Mouse (Mus musculus): ENCODE measurements around the gene Foxp1.

The Foxp1 gene

DNA sequence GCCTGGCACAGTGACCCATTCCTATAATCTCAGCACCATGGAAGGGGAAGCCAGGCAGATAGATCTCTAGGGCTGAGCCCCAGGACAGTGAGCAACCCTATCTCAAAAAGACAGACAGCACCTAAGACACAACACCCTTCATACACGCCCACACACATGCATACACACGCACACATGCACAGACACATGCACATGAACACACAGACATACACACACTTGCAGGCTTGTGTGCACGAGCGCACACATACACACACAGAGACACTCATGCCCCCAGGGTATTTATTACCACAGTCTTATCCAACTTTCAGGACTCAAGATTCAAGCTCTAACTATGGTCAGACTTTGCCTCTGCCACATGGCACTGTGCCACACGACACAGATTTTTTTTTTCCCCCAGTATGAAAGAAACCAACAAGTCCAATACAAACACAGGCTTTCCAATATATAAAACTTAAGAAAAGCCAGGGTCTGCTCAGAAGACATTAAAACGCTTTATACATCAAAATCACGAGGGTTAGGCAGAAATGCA is 38.3 kb downstream of the Foxp1 start:
- no peak for DNase-seq (ENCODE audit: low read depth, low spot score)

DNA sequence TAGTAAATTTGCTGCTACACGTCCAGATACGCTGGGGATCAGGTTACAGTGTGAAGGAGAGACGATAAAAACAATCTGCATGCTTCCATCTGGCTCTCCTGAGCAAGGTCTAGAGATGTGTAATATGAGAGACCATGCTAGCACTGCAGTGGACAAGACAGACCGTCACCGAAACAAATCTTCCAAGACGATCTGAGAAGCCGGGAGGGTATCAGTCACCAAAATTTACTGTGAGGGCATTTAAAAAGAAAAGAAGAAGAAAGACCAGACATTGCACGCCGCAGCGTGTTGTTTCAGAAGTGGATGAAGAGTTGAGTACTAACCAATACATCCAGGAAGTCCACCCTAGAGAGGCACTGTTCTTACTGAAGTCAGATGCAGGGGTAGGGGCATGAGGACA is 39.0 kb downstream of the Foxp1 start:
- no peak for DNase-seq (ENCODE audit: low read depth, low spot score)

DNA sequence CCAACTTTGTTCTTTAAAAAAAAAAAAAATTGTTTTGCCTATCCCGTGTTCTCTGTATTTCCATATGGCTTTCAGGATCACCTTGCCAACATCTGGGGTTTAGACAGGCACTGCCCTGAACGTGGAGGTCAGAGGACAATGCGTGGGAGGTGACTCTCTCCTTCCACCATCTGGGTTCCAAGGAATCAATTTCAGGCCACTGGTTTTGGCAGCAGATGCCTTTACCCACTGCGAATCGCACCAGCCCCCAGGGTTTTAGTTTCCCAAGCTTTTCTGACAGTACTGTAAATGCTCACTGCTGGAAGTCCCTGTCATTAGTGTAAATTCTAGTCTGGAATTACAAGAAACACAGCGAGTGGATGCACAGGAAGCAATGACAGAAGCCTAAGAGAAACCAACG is 41.0 kb downstream of the Foxp1 start:
- DNase-seq (ENCODE audit: low read depth, low spot score) = no peak

DNA sequence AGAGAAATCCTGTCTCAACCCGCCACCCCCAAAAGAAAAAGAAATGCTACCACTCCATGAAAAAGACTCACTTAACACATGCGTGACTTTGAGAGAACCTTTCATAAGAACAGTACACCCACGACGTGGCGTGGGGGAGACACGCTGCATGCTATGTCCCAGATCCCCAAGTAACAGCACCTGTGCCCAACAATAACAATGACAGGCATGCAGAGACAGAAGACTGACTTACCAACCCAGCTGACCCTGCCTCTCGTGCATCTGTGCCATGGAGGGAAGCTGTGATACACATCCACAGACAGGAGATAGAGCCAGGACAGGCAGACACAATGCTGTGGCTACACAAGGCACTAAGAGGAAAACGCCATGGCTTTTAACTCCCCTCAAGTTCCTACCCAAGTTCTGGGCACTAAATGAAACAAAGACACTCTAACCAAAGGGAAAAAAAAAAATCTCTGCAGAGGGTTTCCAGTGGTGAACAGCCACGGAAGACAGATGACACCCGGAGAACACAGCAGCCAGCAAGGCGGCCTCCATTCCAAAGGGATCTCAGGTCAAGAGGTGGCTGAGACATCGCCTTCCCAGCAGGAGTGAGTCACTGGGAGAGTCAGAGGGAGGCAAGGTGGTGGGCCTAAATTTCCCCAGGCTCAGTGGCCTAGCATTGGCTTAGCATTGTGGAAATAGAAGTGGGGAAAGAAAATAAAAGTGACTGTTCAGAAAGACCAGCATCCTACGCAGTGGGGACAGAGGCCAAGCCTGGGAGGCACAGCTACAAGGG is 43.5 kb downstream of the Foxp1 start:
- no peak for DNase-seq (ENCODE audit: low read depth, low spot score)

DNA sequence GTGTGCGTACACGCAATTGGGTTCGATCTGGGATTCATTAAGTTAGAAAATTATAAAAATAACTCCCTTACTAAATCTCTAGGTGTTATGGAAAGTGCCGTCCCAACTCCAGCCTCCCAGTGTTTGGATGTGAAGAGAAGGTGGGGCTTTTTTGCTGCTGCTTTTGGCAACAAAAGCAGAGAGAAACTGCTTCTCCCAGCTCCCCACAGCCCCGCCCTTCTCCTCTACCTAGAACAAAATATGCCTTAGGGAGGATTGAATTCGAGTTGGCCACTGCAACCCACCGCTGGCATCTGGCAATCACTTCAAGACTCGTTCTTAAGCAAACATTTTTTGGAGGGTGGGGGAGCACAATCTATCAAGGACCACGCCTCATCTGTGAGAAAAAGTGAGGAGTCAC is 47.5 kb downstream of the Foxp1 start:
- DNase-seq (ENCODE audit: low read depth, low spot score) = no peak

DNA sequence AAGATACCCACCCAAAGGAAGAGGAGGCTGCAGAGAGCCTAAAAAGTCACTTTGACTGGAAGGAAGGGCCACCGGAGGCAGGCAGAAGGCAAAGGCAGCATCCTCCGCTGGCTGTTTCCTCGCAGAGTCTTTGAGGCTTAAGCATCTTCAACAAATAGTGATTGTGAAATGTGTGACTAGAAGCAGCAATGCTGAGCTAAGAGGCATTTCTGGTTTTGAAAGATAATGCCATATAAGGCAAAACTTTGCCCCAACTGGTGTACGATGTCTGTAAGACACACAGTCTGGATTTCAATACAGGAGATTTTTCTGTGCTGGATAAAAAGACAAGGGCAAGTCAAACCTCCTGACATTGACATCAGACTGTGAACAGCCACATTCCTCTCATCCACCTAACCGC is 51.6 kb downstream of the Foxp1 start:
- DNase-seq (ENCODE audit: low read depth, low spot score) = no peak

DNA sequence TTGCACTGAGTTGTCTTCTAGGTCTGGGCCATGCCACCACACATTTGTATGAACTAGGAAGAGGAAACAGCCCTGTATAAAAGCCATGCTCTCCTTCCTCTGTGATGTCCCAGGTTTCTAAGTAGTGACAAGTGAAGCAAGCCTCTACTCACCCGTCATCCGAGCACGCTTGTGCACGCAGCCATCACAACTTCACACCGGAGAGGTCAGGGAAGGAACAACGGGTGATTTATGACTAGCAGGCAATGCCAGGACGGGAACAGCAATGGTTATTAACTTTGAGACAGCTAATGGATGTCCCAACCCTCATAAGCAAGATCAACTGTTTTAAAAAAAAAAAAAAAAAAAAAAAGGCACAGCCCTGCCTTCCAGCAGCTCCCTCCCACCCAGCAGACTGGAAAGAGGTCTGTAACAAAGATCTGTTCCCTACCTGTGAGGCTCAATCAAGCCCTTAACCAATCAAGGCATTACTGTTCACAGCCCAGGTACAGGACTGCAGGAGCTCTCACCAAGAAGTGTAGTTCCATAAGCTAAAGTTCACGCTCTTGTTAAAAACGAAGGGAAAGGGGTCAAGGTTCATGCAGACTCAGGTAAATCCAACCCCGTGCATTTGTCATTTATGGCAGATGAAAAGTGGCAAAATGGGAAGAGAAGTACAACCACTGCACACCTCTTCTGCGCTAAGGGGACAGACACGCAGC is 53.2 kb downstream of the Foxp1 start:
- DNase-seq (ENCODE audit: low read depth, low spot score) = no peak

DNA sequence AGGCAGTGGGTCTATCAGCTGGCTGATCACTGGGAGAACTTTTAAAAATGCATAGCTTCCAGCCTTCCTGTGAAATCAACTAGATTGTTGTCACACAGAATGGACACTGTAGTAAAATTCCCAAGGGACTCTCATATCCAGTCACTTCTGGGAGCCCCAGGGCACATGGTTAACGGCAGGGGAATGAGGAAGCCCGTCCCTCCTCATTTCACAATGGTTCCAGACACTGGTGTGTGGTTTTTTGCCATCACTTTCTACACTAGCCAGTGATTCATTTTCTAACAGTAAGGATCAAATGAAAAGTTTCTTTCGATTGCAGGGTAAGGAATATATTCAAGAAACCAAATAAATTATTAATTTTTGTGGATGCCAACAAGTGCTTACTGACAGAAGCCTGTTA is 54.7 kb downstream of the Foxp1 start:
- no peak for DNase-seq (ENCODE audit: low read depth, low spot score)

DNA sequence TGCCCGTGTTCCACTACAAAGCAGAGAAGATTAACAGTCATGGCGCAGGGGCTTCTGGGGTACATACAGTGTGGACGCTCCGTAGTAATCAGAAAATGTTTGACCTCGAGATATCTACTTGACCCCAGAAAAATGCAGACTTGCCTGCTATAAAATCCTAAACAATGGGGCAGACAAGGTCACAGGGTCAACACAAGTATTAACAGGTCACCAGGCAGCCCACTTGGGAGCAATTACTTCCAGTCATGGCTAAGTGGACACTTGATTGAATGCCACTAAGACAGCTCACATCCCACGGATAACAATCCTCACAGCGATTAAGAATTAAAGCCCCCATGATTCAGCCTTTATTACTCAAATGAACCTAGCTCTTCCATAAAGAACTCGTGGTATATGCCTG is 55.4 kb downstream of the Foxp1 start:
- no peak for DNase-seq (ENCODE audit: low read depth, low spot score)

DNA sequence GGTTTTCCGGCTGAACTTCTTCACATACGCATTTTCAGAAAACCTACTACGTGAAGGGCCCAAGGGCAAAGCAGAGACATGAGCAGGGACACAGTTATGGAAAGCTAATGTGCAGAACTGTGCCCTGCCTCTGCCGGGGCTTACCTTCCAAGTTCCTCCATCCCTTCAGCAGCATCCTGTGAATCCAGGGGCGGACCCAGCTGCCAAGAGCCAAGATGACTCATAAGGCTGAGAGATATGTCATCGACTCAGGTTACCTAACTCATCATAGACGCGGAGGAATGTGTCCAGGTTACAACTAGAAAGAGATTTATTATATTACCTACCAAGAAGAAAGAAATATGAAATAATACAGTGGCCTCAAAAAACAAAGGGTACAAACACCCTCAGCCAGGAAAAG is 56.2 kb downstream of the Foxp1 start:
- no peak for DNase-seq (ENCODE audit: low read depth, low spot score)

DNA sequence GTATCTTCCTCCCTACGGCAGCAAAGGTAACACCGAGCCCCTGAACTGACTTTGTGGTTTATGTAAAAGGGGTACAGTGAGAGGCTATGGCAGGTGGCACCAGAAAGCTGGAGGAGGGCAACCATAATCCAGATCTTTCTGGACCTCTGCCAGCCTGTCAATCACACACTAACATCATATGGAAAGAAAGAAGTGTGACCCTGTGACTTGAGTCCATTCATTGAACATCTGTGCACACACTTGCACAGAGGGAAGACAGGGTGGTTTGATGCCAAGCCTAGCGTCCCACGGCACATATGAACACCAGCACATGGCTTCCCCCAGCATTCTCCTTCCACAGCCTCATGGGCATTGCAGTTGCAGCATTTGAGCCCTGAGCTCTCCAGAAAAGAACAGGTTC is 58.1 kb downstream of the Foxp1 start:
- DNase-seq (ENCODE audit: low read depth, low spot score) = no peak

DNA sequence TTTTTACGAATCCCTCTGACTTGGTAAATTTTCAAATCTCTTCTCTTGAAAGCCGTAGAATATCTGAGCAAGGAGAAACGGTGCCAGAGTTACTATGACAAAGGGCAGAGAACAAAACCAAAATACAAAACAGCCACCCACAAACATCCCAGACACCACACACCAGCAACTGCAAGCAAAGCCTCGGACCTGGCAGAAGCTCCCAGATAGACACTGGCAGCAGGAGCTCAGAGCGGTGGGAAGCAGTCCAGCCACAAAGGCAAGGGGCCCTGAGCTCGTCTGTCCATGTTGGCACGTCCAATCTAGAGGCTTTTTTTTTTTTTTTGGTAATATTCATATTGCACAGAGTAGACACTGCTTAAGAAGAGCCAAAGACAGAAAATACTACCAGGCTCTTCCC is 58.6 kb downstream of the Foxp1 start:
- DNase-seq (ENCODE audit: low read depth, low spot score) = no peak

DNA sequence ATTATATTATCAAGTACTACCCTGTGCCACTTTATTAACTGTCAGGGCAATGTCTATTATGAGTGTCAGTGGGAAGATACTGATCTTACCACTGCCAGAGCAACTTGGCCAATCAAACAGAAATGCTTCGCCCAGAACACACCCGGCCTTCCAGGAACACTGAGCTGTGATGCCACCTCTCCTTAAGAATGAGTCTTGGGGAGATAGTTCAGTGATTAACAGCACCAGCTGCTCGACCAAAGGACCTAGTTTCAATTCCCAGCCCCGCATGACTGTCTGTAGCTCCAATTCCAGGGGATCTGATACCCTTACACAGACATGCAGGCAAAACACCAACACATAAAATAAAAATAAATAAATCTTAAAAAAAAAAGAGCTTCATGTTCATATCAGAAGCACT is 63.7 kb downstream of the Foxp1 start:
- DNase-seq (ENCODE audit: low read depth, low spot score) = no peak

DNA sequence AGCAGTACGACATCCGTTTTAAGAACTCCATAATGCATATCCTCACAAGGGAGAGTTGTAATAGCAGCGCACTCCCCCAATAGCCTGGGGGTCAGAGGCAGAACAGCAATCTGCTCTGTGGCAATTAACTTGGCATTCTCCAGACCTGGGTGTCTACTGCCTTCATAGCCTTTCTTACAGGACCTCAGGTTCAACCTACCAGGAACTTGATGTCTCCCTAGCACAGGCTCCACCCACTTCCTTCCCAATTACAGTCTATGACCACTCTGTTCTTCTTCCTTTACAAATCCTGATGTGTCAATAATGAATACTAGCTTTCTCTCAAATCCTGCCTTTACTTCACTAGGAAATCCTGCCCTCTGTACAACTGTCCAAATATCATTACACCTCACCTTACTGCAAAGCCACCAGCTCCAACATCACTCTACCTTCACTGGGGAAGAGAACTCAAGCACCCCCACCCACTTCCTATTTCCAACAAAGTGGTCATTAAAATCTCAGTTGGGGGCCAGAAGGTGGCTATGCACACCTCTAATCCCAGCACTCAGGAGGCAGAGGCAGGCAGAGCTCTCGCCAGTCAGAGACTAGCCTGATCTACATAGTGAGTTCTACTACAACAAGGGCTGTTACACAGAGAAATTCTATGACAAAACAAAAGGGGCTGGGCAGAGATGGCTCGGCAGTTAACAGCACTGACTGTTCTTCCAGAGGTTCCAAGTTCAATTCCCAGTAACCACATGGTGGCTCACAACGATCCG is 68.6 kb downstream of the Foxp1 start:
- no peak for DNase-seq (ENCODE audit: low read depth, low spot score)

DNA sequence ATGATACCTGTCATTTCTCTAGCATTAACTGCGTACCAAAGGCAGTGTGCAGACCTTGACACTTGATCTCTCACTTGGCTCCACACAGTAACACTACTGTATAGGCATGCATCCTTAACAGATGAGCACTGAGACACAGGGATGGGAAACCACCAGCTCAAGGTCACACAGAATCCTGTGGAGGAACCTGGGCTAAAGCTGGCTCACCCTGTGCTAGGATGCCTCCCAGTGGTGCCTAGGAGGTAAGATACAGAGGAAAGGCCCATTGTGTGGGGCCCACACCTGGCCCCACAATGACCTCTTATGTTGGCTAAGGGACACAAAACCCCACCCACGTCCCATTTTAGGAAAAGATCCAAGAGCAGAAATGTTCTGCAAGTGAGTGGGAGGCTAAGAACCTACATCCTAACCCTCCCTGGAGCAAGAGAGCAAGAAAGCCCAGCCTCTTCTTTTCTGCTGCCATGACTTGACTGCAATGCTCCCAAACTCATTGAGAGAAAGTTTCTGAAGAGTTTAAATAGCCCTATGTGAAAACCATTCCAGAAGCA is 69.8 kb downstream of the Foxp1 start:
- DNase-seq (ENCODE audit: low read depth, low spot score) = no peak

DNA sequence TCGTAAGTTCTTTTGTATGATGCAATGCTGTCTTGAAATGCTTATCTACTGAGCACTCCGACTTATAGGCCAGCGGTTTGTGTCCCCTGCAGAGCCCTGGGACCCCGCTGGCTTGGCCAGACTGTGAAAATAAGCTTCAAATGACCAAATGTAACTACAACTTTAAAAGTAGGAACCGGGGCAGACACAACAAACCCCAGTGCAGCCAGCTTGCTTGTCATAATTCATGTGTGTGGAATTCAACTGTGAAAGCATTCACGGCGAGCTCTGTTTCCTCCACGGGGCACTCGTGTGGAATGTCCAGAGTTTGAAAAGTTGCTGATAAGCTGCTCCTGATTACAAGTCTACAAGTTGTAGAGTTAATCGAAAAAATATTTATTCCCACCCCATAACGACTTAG is 71.0 kb downstream of the Foxp1 start:
- DNase-seq (ENCODE audit: low read depth, low spot score) = no peak

DNA sequence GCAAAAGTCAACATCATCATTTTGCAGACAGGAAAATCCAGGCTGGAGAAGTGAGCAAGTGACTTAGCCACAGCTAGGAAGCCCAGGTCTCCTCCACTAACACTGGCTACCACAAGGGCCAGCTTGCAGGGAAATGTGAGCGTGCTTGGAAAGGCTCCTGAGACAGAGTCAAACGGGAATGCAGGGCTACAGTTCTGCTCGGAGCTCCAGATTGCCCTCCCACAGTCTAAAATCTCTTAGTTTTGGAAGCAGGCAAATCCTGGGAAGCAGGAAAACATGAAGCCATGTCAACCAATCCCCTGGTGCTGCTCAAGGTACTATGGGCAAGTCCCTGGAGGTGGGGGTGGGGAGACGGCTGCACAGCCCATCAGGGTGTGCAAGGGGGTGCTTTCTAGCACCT is 75.1 kb downstream of the Foxp1 start:
- DNase-seq (ENCODE audit: low read depth, low spot score) = no peak

DNA sequence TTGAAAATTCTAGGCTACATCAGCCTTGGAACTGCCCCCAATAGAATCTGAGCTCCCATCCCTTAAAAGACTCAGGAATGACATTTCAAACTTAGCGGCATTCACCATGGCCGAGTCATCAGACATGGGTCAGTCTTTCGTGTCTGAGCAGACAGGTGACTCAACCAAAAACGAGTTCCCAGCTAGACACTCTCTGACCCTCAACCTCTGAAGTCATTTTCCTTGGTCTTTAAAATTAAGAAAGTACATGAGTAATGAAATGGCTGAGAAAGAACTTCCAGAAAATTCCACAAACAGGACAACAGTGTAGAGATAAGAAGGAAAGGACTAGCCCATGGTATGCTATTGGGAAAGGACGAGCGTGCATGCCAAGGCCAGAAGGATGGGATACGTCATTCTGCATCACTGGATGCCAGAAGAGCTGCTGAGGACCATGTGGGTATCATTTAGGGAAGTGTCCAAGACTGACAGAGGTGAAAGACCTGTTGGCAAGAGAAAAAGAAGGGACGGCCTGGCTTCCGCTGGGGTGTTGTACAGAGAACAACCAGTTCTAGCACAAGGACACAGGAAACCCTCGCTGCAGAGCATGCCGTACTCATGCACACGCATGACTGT is 75.6 kb downstream of the Foxp1 start:
- no peak for DNase-seq (ENCODE audit: low read depth, low spot score)

DNA sequence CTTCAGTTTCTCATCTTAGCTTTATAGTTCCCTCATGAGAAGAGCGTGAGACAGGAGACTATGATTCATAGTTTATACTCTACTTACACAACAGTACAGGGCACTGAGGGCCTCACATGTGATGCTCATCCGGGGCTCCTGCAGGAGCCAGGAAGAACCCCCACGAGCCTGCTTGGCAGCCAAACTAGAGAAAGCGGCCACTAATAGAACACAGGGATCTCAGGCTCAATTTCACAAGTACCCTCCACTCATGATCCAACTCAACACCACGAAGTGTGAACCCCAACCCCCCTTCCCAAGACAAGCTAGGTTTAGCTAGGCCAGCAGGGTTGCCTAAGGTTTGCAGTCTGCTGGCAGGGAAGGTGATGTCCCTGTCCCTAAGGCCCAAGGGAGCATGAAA is 79.1 kb downstream of the Foxp1 start:
- DNase-seq (ENCODE audit: low read depth, low spot score) = no peak

DNA sequence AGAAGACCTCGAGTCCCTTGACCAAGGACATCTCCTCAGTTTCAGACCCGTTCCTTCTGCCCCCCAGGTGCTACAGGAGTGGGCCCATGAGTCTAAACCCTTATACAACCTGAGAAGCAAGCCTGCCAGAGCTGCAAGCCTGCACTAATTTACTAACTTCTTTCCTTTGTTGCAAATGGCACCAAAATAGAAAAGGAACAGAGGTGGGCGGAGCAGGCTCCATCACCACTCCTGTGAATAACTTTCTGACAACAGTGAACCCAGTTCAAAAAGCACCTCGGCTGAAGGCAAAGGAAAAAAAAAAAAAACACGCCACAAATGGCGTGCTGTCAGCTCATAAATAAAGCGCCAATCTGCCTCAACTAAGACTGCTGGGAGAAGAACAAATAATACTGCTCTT is 81.4 kb downstream of the Foxp1 start:
- DNase-seq (ENCODE audit: low read depth, low spot score) = no peak

DNA sequence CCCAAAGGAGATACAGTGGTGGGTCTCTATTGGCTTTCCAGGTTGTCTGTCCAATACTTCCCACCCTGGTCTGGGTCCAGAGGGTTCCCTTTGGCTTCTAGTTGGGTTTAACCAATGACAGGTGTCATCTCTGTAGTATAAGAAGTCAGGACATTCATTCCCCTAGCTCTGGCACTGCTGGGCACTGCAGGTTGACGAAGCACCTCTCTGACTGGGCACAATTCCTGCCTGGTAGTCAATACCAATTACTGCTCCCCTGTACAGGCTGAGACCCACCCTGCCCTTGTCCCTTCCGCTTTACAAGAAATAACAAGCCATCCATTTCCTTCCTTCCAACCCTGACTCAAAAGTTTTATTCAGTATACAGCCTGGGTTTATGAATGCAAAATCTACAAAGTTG is 81.9 kb downstream of the Foxp1 start:
- DNase-seq (ENCODE audit: low read depth, low spot score) = no peak

DNA sequence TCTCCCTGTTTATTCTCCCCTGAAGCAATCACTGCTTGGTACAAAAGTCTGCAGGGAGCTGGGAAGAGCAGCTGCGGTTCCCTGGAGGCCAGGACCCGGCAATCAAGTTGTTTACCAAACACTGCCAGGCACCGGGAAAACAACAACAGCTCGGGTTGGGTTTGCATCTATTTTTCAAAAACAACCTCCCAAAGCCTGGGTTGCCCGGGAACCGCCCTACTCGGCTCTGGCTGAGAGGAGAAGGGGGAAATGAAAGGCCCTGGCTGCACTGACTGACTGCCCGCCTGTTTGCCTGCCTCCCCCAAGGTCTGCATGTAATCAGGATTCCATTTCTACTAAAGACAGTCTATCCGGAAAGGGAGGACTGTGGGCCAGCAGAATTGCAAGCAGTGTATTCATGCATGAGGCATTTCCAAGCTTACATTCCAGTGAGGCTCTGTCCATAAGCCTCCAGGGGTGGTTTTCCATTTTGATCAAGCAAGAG is 82.6 kb downstream of the Foxp1 start:
- DNase-seq (ENCODE audit: low read depth, low spot score) = no peak
